Mouse (Mus musculus): ENCODE results near the gene Cdc34.
A peak's percentile ranks its signal among the peaks of the same experiment; 100 is the strongest.
"Not testable (repeated sequence)": the region's sequence is repeated elsewhere in the genome, so short reads cannot be mapped to it uniquely, and the experiment has no call there.

Cdc34 gene

GRCm38 (mm10) chr10:79697916-79698315, 15.9 kb downstream of the Cdc34 start:
- no peak for DNase-seq

- DNase-seq = no peak
Measured at GRCm38 (mm10) chr10:79698459-79698858, 16.5 kb downstream of the Cdc34 start.

- no peak for DNase-seq
Measured at GRCm38 (mm10) chr10:79700676-79701075, 18.7 kb downstream of the Cdc34 start.

GRCm38 (mm10) chr10:79701443-79702129, 19.6 kb downstream of the Cdc34 start:
- no peak for DNase-seq

- DNase-seq = not testable (repeated sequence)
Measured at GRCm38 (mm10) chr10:79702970-79703369, 21.0 kb downstream of the Cdc34 start.

GRCm38 (mm10) chr10:79703541-79703940, 21.5 kb downstream of the Cdc34 start:
- no peak for DNase-seq

- peak; percentile 99 for DNase-seq
Measured at GRCm38 (mm10) chr10:79704065-79704969, 22.3 kb downstream of the Cdc34 start, which contains the start of gene Bsg. TSS of gene Bsg (plus strand) at chr10:79704491.

- no peak for DNase-seq
Measured at GRCm38 (mm10) chr10:79704970-79705360, 23.0 kb downstream of the Cdc34 start.

- DNase-seq = no peak
Measured at GRCm38 (mm10) chr10:79705951-79706350, 24.0 kb downstream of the Cdc34 start.

- DNase-seq = no peak
Measured at GRCm38 (mm10) chr10:79706406-79707094, 24.6 kb downstream of the Cdc34 start.

GRCm38 (mm10) chr10:79707162-79707561, 25.2 kb downstream of the Cdc34 start:
- DNase-seq = no peak

- DNase-seq = no peak
Measured at GRCm38 (mm10) chr10:79707759-79708158, 25.8 kb downstream of the Cdc34 start.

GRCm38 (mm10) chr10:79708668-79709067, 26.7 kb downstream of the Cdc34 start:
- no peak for DNase-seq

- no peak for DNase-seq
Measured at GRCm38 (mm10) chr10:79709307-79709706, 27.3 kb downstream of the Cdc34 start.

GRCm38 (mm10) chr10:79712029-79712428, 30.0 kb downstream of the Cdc34 start:
- no peak for DNase-seq

- peak; percentile 84 for DNase-seq
Measured at GRCm38 (mm10) chr10:79712499-79713126, 30.6 kb downstream of the Cdc34 start.

GRCm38 (mm10) chr10:79713163-79713562, 31.2 kb downstream of the Cdc34 start:
- no peak for DNase-seq

GRCm38 (mm10) chr10:79714996-79715395, 33.0 kb downstream of the Cdc34 start:
- no peak for DNase-seq

GRCm38 (mm10) chr10:79716254-79716987, 34.4 kb downstream of the Cdc34 start, which contains the start of gene Hcn2:
TSS of gene Hcn2 (plus strand) at chr10:79716634.
- no peak for DNase-seq

- peak; percentile 68 for DNase-seq
Measured at GRCm38 (mm10) chr10:79716988-79717355, 35.0 kb downstream of the Cdc34 start.

- no peak for DNase-seq
Measured at GRCm38 (mm10) chr10:79717640-79718357, 35.8 kb downstream of the Cdc34 start.
